Mouse (Mus musculus): ENCODE data around the gene Lmod3. TPM values are rescaled to one million over a fixed set of nuclear protein-coding genes. Genes with fewer than 3 reads are reported as not detected.
"Not testable (repeated sequence)": the region's sequence is repeated elsewhere in the genome, so short reads cannot be mapped to it uniquely, and the experiment has no call there.

Lmod3 gene
- polyA plus RNA-seq, 1 experiment, result 55.6 TPM

DNA sequence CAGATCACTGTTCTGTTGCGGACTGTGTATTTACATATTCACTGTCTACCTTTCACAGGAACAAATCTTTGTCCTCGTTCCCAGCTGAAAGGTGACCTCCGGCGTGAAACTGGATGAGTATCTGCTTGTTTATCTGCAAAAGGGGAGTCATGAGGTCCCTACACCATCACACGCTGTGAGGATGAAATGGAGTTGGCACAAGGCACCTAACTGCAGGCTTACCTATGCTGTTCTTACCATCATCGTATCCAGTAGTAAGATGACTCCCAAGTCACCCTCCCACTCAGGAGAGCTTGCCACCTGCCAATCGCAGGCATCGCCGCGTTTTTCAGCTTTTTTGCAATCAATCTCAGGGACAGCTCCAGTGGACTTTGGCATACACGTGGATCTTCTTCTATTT is 17.0 kb upstream of the Lmod3 start:
- Histone ChIP-seq H3K79me2 (ENCODE audit: control insufficient read depth, insufficient read depth) (no peaks in the 10 kb centered on the region), H3K4me2 (ENCODE audit: low read depth) (no peak overlapping the region), H3K36me3 (ENCODE audit: control insufficient read depth, insufficient read depth) (no peaks in the 10 kb centered on the region), H3K4me3 (no peak overlapping the region), H3K27me3 (ENCODE audit: control insufficient read depth, insufficient read depth, insufficient read length) (no peaks in the 10 kb centered on the region), H3ac (ENCODE audit: control insufficient read depth, insufficient read length) (no peak overlapping the region)
- no peak for TF ChIP-seq SRF (IDR thresholded peaks at IDR 0.05; ENCODE audit: control insufficient read depth, insufficient read length, low read depth)
- no peak for TF ChIP-seq TCF3 (IDR thresholded peaks at IDR 0.05; ENCODE audit: insufficient read length, low read depth)
- TF ChIP-seq CEBPB (IDR thresholded peaks at IDR 0.05; ENCODE audit: insufficient read depth, poor library complexity, severe bottlenecking), result no peak
- TF ChIP-seq POLR2AphosphoS2 (IDR thresholded peaks at IDR 0.05; ENCODE audit: insufficient read length, low read depth), result no peak
- no peak for TF ChIP-seq MYOD1 (IDR thresholded peaks at IDR 0.05; ENCODE audit: control insufficient read depth in 1 of 3, insufficient read length in 2 of 3, low read depth in 2 of 3)
- no peak for TF ChIP-seq REST (IDR thresholded peaks at IDR 0.05; ENCODE audit: insufficient read depth, insufficient read length)
- no peak for TF ChIP-seq MYOG (IDR thresholded peaks at IDR 0.05; ENCODE audit: control insufficient read depth in 1 of 3, insufficient read depth in 1 of 3, insufficient read length in 2 of 3, low read depth in 2 of 3)
- TF ChIP-seq E2F4 (IDR thresholded peaks at IDR 0.05; ENCODE audit: insufficient read depth), result no peak
- no peak for TF ChIP-seq POLR2A (IDR thresholded peaks at IDR 0.05; ENCODE audit: insufficient read length, low read depth)
- TF ChIP-seq USF1 (IDR thresholded peaks at IDR 0.05; ENCODE audit: low read depth), result no peak

- Histone ChIP-seq H3K36me3 (ENCODE audit: control insufficient read depth, insufficient read depth) (no peaks in the 10 kb centered on the region), H3K4me2 (ENCODE audit: low read depth) (no peak overlapping the region), H3K27me3 (ENCODE audit: control insufficient read depth, insufficient read depth, insufficient read length) (no peaks in the 10 kb centered on the region), H3K79me2 (ENCODE audit: control insufficient read depth, insufficient read depth) (no peaks in the 10 kb centered on the region), H3ac (ENCODE audit: control insufficient read depth, insufficient read length) (no peak overlapping the region), H3K4me3 (no peak overlapping the region)
- TF ChIP-seq MYOD1 (IDR thresholded peaks at IDR 0.05; ENCODE audit: control insufficient read depth in 1 of 3, insufficient read length in 2 of 3, low read depth in 2 of 3), result peak in 2 of 3 experiments; percentile 51 to 64
- no peak for TF ChIP-seq MAX (IDR thresholded peaks at IDR 0.05; ENCODE audit: low read depth)
These were observed 14.6 kb upstream of the Lmod3 start for GRCm38 (mm10) chr6:97267132-97267531.

DNA sequence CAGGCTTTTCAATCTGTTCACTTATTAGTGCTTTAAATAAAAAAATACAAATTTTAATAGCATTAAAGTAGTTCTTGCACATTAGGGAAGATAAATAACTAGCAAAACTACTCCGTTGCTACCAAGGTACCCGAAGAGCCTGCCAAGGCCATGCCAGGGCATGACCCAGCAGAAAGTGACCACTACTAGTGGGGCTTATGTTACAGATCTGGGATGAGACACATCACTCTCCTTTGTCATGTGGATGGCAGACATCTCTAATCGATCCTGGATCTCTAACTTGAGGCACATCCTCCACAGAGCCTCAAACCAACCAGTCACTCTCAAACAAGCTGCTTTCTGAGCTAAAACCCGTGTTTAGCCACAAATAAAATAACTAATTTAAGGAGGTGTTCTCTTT is 14.1 kb upstream of the Lmod3 start:
- Histone ChIP-seq H3K4me2 (ENCODE audit: low read depth) (no peak overlapping the region), H3ac (ENCODE audit: control insufficient read depth, insufficient read length) (no peak overlapping the region), H3K4me3 (no peak overlapping the region), H3K36me3 (ENCODE audit: control insufficient read depth, insufficient read depth) (no peaks in the 10 kb centered on the region), H3K79me2 (ENCODE audit: control insufficient read depth, insufficient read depth) (no peaks in the 10 kb centered on the region), H3K27me3 (ENCODE audit: control insufficient read depth, insufficient read depth, insufficient read length) (no peaks in the 10 kb centered on the region)
- TF ChIP-seq TCF12 (IDR thresholded peaks at IDR 0.05; ENCODE audit: insufficient read depth, poor library complexity, severe bottlenecking), result no peak
- no peak for TF ChIP-seq E2F4 (IDR thresholded peaks at IDR 0.05; ENCODE audit: insufficient read depth)
- TF ChIP-seq SRF (IDR thresholded peaks at IDR 0.05; ENCODE audit: control insufficient read depth, insufficient read length, low read depth), result no peak
- TF ChIP-seq REST (IDR thresholded peaks at IDR 0.05; ENCODE audit: insufficient read depth, insufficient read length), result no peak
- no peak for TF ChIP-seq MYOG (IDR thresholded peaks at IDR 0.05; ENCODE audit: control insufficient read depth in 1 of 3, insufficient read depth in 1 of 3, insufficient read length in 2 of 3, low read depth in 2 of 3)
- no peak for TF ChIP-seq USF1 (IDR thresholded peaks at IDR 0.05; ENCODE audit: low read depth)
- TF ChIP-seq POLR2AphosphoS2 (IDR thresholded peaks at IDR 0.05; ENCODE audit: insufficient read length, low read depth), result no peak
- no peak for TF ChIP-seq TCF3 (IDR thresholded peaks at IDR 0.05; ENCODE audit: insufficient read length, low read depth)
- no peak for TF ChIP-seq MYOD1 (IDR thresholded peaks at IDR 0.05; ENCODE audit: control insufficient read depth in 1 of 3, insufficient read length in 2 of 3, low read depth in 2 of 3)
- TF ChIP-seq CEBPB (IDR thresholded peaks at IDR 0.05; ENCODE audit: insufficient read depth, poor library complexity, severe bottlenecking), result no peak
- no peak for TF ChIP-seq POLR2A (IDR thresholded peaks at IDR 0.05; ENCODE audit: insufficient read length, low read depth)
- no peak for TF ChIP-seq MAX (IDR thresholded peaks at IDR 0.05; ENCODE audit: low read depth)

- Histone ChIP-seq H3K4me2 (ENCODE audit: low read depth) (peak overlapping the region; percentile 32), H3K4me3 (no peak overlapping the region), H3K27me3 (ENCODE audit: control insufficient read depth, insufficient read depth, insufficient read length) (no peaks in the 10 kb centered on the region), H3K79me2 (ENCODE audit: control insufficient read depth, insufficient read depth) (no peaks in the 10 kb centered on the region), H3ac (ENCODE audit: control insufficient read depth, insufficient read length) (no peak overlapping the region), H3K36me3 (ENCODE audit: control insufficient read depth, insufficient read depth) (no peaks in the 10 kb centered on the region)
- TF ChIP-seq E2F4 (IDR thresholded peaks at IDR 0.05; ENCODE audit: insufficient read depth), result no peak
- TF ChIP-seq MYOG (IDR thresholded peaks at IDR 0.05; ENCODE audit: control insufficient read depth in 1 of 3, insufficient read depth in 1 of 3, insufficient read length in 2 of 3, low read depth in 2 of 3), result no peak
- TF ChIP-seq MYOD1 (IDR thresholded peaks at IDR 0.05; ENCODE audit: control insufficient read depth in 1 of 3, insufficient read length in 2 of 3, low read depth in 2 of 3), result no peak
- TF ChIP-seq USF1 (IDR thresholded peaks at IDR 0.05; ENCODE audit: low read depth), result no peak
- no peak for TF ChIP-seq TCF12 (IDR thresholded peaks at IDR 0.05; ENCODE audit: insufficient read depth, poor library complexity, severe bottlenecking)
- no peak for TF ChIP-seq MAX (IDR thresholded peaks at IDR 0.05; ENCODE audit: low read depth)
- TF ChIP-seq REST (IDR thresholded peaks at IDR 0.05; ENCODE audit: insufficient read depth, insufficient read length), result no peak
- TF ChIP-seq SRF (IDR thresholded peaks at IDR 0.05; ENCODE audit: control insufficient read depth, insufficient read length, low read depth), result no peak
- no peak for TF ChIP-seq CEBPB (IDR thresholded peaks at IDR 0.05; ENCODE audit: insufficient read depth, poor library complexity, severe bottlenecking)
- no peak for TF ChIP-seq POLR2A (IDR thresholded peaks at IDR 0.05; ENCODE audit: insufficient read length, low read depth)
- no peak for TF ChIP-seq TCF3 (IDR thresholded peaks at IDR 0.05; ENCODE audit: insufficient read length, low read depth)
- TF ChIP-seq POLR2AphosphoS2 (IDR thresholded peaks at IDR 0.05; ENCODE audit: insufficient read length, low read depth), result no peak
These were observed 13.1 kb upstream of the Lmod3 start for GRCm38 (mm10) chr6:97265705-97266104.

DNA sequence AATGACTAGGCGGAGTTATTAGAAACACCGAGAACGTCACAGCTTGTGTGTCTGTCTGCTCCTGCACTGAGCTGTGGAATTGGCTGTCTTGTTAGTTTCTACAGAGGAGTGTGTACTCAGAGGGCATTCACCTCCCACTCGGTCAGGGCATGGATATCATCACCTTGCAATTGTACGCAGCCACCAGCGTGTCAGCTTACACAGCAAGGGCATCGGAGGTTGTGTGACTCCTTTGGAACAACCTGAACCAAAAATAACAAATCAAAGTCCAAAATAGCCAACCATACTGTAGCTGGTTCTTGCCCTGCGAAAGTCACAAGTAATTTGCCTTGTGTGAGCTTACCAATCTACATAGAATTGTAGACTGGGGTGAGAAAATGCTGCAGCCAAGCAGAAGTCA is 12.7 kb upstream of the Lmod3 start:
- H3K4me2 ChIP-seq (ENCODE audit: low read depth), result peak overlapping the region; percentile 32
- H3K79me2 ChIP-seq (ENCODE audit: control insufficient read depth, insufficient read depth), result no peaks in the 10 kb centered on the region
- no peak overlapping the region for H3ac ChIP-seq (ENCODE audit: control insufficient read depth, insufficient read length)
- H3K27me3 ChIP-seq (ENCODE audit: control insufficient read depth, insufficient read depth, insufficient read length), result no peaks in the 10 kb centered on the region
- TF ChIP-seq E2F4 (IDR thresholded peaks at IDR 0.05; ENCODE audit: insufficient read depth) (no peak), POLR2AphosphoS2 (IDR thresholded peaks at IDR 0.05; ENCODE audit: insufficient read length, low read depth) (no peak), CEBPB (IDR thresholded peaks at IDR 0.05; ENCODE audit: insufficient read depth, poor library complexity, severe bottlenecking) (no peak), POLR2A (IDR thresholded peaks at IDR 0.05; ENCODE audit: insufficient read length, low read depth) (no peak), SRF (IDR thresholded peaks at IDR 0.05; ENCODE audit: control insufficient read depth, insufficient read length, low read depth) (no peak), MAX (IDR thresholded peaks at IDR 0.05; ENCODE audit: low read depth) (no peak), MYOD1 (IDR thresholded peaks at IDR 0.05; ENCODE audit: control insufficient read depth in 1 of 3, insufficient read length in 2 of 3, low read depth in 2 of 3) (no peak), TCF3 (IDR thresholded peaks at IDR 0.05; ENCODE audit: insufficient read length, low read depth) (no peak), TCF12 (IDR thresholded peaks at IDR 0.05; ENCODE audit: insufficient read depth, poor library complexity, severe bottlenecking) (no peak), REST (IDR thresholded peaks at IDR 0.05; ENCODE audit: insufficient read depth, insufficient read length) (no peak), MYOG (IDR thresholded peaks at IDR 0.05; ENCODE audit: control insufficient read depth in 1 of 3, insufficient read depth in 1 of 3, insufficient read length in 2 of 3, low read depth in 2 of 3) (no peak), USF1 (IDR thresholded peaks at IDR 0.05; ENCODE audit: low read depth) (no peak)
- no peak overlapping the region for H3K4me3 ChIP-seq
- H3K36me3 ChIP-seq (ENCODE audit: control insufficient read depth, insufficient read depth), result no peaks in the 10 kb centered on the region

DNA sequence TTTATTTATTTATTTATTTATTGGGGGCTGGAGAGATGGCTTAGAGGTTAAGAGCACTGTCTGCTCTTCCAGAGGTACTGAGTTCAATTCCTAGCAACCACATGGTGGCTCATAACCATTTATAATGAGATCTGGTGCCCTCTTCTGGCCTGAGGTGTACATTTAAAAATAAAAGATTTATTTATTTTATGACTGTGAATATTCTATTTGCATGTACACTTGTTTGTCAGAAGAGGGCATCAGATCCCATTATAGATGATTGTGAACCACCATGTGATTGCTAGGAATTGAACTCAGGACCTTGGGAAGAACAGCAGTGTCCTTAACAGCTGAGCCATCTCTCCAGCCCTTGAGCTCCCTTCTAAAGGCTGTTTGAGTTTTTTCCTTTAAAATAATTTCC is 11.2 kb upstream of the Lmod3 start:
- H3ac ChIP-seq (ENCODE audit: control insufficient read depth, insufficient read length); H3K36me3 ChIP-seq (ENCODE audit: control insufficient read depth, insufficient read depth); H3K4me2 ChIP-seq (ENCODE audit: low read depth); H3K4me3 ChIP-seq; H3K27me3 ChIP-seq (ENCODE audit: control insufficient read depth, insufficient read depth, insufficient read length); H3K79me2 ChIP-seq (ENCODE audit: control insufficient read depth, insufficient read depth): not testable (repeated sequence)
